Mouse (Mus musculus): Measurements from ENCODE around the gene Nup37.

The Nup37 gene

DNA sequence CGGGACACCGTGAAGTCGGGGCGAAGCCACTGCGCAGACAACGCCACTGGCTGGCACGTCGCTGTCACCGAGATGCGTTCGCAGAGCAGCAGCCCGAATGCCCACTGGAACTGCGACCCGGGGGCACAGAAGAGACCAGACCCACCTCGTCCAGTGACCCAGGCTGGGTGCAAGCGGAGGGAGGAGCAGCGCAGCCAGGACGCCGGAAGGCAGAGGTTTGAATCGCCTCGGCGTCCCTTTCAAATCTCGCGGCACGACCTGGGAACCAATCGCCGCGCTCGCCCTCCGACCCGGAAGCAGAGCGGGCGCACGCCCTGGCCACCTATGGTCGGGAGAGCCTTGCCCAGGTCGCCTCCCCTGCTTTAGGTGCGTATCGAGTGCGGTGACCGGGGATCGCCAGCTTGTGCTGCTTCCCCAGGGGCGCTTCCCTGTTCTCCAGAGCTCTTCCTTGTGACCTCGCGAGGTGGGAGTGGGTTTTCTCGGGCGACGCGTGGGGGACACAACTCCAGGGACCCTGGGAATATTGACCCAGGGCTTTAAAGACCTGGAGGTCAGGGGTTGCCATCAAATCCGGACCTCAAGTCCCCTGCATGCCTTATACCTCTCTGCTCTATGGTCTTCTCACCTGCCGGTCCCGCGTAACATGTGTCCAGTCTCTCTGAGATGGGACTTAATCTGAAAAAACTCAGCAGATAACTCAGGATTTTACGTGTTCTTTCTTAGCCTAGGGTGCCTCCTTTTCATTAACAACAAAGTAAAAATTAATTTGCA, at the start of gene Nup37, which contains the start of gene Parpbp:
Nup37 (plus strand) TSS at position 286 of the 771 bp plus-strand sequence.
Parpbp (minus strand) TSS at position 235 of the 771 bp plus-strand sequence.
- DNase-seq: peak; percentile 90 to 91

GRCm38 (mm10) chr10:88106169-88106568, 40.6 kb upstream of the Nup37 start:
- DNase-seq: no peak

DNA sequence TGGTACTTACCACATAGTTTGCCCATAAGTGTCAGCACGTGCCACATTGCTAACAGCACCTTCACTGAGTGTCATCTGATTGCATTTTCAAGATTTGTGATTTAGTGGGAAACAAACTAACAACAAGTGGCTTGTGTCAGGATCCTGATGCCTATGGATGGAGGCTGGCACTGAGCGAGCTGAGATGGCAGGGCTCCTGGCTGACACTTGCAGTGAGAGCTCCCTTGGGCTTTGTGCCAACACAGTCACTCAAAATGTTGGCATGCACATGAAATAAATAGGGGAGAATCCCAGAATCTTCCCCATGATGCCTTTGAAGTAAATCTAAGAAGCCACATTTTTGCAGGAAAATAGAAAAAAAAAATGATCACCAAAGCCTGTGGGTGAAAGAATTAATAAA, 33.5 kb upstream of the Nup37 start:
- DNase-seq: no peak

GRCm38 (mm10) chr10:88119721-88120120, 27.1 kb upstream of the Nup37 start:
- DNase-seq: no peak

DNA sequence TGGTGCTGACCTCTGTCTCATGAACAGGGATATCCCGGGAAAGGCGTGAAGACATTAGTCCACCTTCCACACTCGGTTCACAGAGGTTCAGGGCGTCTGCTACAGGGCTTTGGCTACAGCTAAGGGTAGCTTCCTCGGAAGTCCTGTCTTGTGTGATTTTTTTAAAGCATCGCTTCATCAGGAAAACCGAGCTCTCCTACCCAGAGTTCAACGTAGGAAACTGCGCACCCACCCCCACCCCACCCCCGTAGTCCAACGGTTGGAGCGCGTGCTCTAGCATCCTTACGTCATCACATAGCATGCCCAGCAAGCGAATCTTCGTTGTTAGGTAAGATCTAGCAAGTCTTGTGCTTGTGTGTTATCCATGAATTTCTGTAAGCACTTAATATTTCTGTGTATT, 11.2 kb upstream of the Nup37 start:
- DNase-seq: no peak

DNA sequence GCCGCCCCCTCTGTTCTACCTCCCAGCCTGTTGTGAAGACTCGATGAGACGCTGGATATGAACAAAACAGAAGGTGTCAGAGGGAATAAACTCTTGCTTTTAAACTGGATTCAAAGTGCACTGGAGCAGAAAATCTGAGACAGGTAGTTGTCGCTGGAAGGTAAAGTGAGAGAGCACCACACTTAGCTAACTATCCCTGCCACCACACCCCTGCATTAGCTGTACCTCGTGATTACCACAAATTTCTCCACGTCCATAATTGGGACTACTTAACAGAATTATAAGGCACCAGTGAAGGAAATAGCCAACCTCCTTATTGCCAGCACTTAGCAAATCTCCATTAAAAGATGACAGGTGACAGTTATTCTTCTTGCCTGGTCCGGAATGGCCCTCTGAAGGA, 605 bp upstream of the Nup37 start:
- no peak for DNase-seq

- DNase-seq: no peak
Observed at GRCm38 (mm10) chr10:88150381-88150780, 3.6 kb downstream of the Nup37 start.

- no peak for DNase-seq
Observed at GRCm38 (mm10) chr10:88151658-88152057, 4.9 kb downstream of the Nup37 start.

DNA sequence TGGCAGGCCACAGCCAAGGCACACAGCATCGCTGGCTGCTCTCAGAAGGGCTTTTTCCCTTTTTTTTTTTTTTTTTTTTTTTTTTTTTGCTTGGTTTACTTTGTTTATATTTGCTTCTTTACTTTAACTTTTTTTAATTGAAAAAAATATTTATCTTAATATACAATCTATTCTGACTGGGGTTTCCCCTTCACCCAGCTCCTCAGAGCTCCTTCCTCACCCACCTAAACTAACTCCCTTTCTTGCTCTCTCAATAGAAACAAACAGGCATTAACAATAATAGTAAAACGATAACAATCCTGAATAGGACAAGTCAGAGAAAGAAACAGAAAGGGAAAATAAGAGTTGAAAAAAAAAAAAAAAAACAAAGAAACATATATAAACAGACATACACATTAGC, 15.3 kb downstream of the Nup37 start:
- no peak for DNase-seq

- no peak for DNase-seq
Observed at GRCm38 (mm10) chr10:88162676-88163075, 15.9 kb downstream of the Nup37 start.

- peak; percentile 29 to 31 for DNase-seq
Observed at GRCm38 (mm10) chr10:88166158-88166557, 19.4 kb downstream of the Nup37 start.

DNA sequence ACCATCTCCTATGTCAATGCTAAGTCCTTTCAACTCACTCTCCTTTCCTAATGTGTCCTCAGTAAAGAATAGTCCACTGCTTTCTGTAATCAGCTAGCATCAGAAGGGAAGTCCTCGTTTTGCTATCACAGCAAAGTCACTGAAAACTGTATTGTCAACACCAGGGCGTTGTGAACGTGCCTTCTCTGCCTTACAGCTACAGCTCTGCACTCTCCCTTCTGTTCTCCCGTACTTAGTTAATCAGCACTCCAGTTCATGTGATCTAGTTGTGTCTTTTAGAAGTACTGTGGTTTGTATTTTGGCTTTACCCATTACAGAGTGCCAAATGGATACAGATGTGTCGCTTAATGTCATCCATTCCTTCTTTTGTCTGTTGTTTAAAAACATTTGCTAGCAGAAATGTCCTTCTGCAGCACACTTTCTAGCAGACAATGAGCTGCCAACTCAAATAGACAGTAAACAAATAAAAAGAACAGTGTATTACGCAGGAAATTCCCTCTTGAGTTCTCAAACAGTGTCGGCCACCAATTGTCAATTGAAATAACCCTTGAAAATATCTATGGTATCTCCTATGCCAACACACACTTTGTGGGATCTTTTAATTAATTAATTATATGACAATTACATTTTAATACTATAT, 20.8 kb downstream of the Nup37 start:
- DNase-seq: no peak

DNA sequence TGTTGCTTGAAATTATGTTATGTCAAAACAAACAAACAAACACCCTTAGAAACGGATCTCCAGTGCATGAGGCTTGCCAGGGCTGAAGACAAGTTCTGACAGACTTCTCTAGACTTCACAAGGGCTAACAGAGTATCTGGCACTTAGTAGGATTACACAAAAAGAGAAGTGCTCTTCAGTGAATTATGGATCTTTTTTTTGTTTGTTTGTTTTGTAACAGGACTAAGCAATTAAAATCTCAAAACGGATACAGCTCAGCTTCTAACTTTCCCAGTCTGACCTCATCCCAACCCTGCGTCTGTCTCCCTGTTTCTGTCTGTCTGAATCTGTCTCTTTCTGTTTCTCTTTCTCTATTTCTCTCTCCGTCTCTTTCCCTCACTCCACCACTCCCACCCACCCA, 53.7 kb downstream of the Nup37 start:
- DNase-seq: peak in 1 of 2 experiments; percentile 2

DNA sequence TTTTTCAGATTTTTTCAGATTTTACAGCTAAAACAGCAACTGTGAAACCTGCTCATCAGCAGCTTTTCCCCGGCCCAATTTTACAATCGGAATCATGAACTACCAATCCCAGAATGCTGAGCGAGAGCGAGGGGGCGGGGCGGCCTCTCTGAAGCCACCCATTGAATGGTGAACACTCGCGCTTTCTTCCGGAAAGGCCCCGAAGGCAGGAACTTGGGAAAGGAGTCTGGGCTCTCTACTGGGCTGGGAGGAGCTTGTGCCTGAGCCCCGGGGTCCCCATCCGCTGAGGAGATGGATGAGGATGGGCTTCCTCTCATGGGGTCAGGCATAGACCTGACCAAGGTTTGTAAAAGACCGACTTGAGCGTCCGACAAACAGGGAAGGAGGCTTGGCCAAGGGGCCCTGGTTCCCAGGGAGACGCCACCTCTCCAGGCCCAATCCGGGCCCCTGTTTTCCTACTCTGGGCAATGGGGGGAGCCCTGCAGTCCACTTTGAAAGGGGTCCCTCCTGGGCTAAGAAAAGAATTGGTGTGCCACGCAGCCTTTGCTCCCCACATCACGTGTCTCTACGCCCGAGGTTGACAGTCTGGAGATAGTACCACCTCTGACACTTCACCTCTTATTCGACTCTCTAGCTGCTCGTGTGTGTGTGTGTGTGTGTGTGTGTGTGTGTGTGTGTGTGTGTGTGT, 54.3 kb downstream of the Nup37 start, which contains the start of gene Washc3:
Washc3 (plus strand) TSS at position 143 of the 688 bp plus-strand sequence.
- DNase-seq: peak; percentile 87 to 89

- peak in 1 of 2 experiments; percentile 2 for DNase-seq
Observed at GRCm38 (mm10) chr10:88201650-88202049, 54.9 kb downstream of the Nup37 start.

DNA sequence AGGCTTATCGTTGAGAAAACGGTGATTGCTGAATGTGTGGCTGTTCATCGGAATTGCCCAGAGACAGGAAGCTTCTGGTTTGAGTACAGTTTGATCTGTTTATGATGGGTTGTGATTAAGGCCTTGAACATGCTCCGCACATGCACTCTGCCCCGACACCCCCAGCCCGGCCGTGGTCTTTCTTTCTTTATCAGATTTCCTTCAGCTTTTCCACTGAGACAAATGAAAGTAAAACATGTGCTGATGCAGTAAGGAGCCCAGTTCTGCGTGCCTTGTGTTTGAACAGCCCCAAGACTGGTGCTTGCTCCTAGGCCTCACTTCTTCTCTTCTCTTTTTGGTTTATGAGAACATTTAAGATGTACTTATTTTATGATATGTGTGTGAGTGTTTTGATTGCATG, 55.8 kb downstream of the Nup37 start:
- DNase-seq: no peak

DNA sequence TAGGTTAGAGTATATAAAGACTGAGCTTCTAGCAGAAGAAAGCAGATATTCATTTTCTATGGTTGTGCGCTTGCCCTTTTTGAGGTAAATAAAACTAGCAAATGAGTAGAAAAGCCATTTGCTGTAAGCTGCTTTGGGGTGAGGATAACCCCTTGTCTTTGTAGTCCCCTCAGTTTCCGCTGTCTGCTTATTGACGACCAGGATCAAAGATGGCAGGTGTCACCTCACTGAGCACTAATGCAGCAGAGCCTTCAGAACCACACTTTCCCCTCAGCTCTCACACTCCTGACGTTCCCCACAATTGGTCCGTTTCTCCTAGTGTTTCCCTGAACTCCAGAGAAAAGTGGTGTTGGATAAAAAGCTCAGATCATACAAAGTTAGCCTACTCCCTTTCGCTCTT, 56.4 kb downstream of the Nup37 start:
- DNase-seq: no peak

DNA sequence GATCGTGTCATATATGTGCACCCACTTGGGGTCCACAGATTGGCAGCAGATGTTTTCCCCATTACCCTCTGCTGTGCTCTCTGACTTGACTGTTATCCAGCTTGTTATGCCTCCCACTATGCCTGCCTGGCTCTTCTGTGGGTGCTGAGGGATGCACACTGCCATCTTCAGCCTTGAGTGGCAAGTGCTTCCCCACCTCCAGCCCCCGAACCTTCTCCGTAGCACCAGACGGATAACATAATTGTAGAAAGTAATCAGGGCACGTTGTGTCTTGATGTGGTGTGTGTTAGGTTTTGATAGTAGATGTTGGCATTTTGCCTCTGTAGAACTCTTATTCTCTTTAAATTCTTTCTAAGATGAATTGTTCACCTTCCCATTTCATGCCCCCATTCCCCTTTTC, 65.9 kb downstream of the Nup37 start:
- no peak for DNase-seq

GRCm38 (mm10) chr10:88214800-88215514, 68.2 kb downstream of the Nup37 start:
- DNase-seq: no peak

DNA sequence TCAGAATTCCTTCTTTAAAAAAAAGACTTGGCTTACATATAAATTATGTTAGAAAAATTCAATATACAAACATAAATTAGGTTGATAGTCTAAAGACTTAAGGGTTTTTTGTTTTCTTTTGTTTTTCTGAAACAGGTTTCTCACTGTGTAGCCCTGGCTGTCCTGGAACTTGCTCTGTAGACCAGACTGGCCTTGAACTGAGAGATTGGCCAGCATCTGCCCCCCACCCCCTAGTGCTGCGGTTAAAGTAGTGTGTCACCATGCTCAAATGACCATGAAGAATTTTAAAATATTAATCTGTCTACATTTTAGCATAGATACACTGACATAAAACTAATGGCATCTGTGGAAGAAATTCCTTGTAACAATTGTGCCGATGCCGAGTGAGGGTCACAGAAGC, 71.4 kb downstream of the Nup37 start:
- DNase-seq: no peak

DNA sequence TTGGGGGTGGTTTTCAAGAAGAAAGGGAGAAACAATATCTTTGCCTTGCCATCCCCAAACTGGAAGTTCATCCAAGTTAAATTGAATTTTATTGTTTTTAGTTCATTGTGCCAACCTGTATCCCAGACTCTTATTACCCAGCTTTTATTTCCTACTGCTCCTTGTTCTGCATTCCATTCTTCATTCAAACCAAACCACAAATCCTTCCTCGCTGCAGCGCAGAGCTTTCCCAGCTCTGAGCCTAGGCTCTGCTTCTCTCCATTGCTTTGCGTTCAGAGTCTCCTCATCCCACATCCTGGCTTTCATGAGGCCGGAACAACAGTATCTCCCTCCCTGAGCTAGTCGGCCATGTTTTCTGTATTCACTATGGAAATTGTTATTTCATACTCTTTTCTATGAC, 74.9 kb downstream of the Nup37 start:
- no peak for DNase-seq

DNA sequence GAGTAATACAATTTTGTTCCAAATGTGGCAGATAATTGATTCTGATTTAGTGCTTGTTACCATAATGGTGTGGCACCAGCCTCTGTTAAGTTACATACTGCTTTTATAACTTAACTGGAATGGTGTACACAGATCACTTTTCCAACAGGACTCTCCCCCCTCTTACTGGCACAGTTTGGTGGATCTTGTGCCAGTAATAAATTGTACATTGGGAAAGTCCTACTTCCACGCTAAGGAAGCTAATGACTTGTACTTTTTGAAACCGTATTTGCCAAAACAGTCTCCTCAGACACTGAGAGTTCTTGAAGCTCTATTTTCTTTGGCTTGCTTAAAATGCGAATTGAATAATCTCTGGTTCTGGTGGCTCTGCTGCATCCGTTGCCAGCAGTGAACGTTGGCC, 78.6 kb downstream of the Nup37 start:
- DNase-seq: no peak

DNA sequence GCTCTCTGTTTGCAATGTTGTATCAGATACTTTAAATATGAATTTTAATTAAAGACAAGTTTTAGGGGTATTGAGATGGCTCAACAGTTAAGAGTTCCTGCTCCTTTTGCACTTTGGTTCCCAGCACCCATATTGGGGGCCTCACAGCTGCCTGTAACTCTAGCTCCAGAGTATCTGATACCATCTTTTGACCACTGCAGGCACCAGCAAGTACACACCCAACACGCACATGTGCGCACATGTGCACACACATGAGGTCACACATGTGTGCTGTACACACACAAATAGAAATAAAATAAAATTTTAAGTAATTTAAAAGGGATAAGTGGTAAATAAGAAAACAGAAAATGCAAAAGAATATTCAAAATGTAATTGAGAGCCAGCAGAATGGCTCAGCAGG, 81.2 kb downstream of the Nup37 start:
- DNase-seq: no peak

All from B cell, adult 2 months (primary cell).